Mouse (Mus musculus): ENCODE data around the gene Vsx1. TPM values are rescaled to one million over a fixed set of nuclear protein-coding genes. Genes with fewer than 3 reads are reported as not detected.

Gene Vsx1
- polyA plus RNA-seq, 1 experiment, result 0.57 TPM

GRCm38 (mm10) chr2:150669454-150670045 lies 19.6 kb downstream of the Vsx1 start:
- no peak overlapping the region for H3K4me3 ChIP-seq (ENCODE audit: low read depth, low read length)
- peaks cover 2% of the 10 kb centered on the region for H3K4me1 ChIP-seq (ENCODE audit: control insufficient read depth, insufficient read depth, low read length)
- H3K9ac ChIP-seq (ENCODE audit: low read depth, poor library complexity, severe bottlenecking), result no peak overlapping the region
- H3K9me3 ChIP-seq (replicated peaks; ENCODE audit: control insufficient read depth, insufficient read depth, low read length, poor library complexity, severe bottlenecking), result no peaks in the 10 kb centered on the region
- TF ChIP-seq POLR2A (IDR thresholded peaks at IDR 0.05; ENCODE audit: insufficient read depth, low read length) (no peak), CTCF (IDR thresholded peaks at IDR 0.05; ENCODE audit: low read depth, low read length) (no peak), EP300 (IDR thresholded peaks at IDR 0.05; ENCODE audit: insufficient read depth, low read depth, low read length) (no peak)
- H3K36me3 ChIP-seq (ENCODE audit: control insufficient read depth, insufficient read depth, low read length, poor library complexity, severe bottlenecking), result no peaks in the 10 kb centered on the region
- H3K27me3 ChIP-seq (ENCODE audit: control insufficient read depth, insufficient read depth, low read length, poor library complexity, severe bottlenecking), result no peaks in the 10 kb centered on the region
- H3K27ac ChIP-seq (ENCODE audit: insufficient read depth, low read length), result no peak overlapping the region

- Histone ChIP-seq H3K4me1 (ENCODE audit: control insufficient read depth, insufficient read depth, low read length) (peaks cover 2% of the 10 kb centered on the region), H3K9ac (ENCODE audit: low read depth, poor library complexity, severe bottlenecking) (no peak overlapping the region), H3K9me3 (replicated peaks; ENCODE audit: control insufficient read depth, insufficient read depth, low read length, poor library complexity, severe bottlenecking) (no peaks in the 10 kb centered on the region), H3K27me3 (ENCODE audit: control insufficient read depth, insufficient read depth, low read length, poor library complexity, severe bottlenecking) (no peaks in the 10 kb centered on the region), H3K4me3 (ENCODE audit: low read depth, low read length) (no peak overlapping the region), H3K27ac (ENCODE audit: insufficient read depth, low read length) (no peak overlapping the region), H3K36me3 (ENCODE audit: control insufficient read depth, insufficient read depth, low read length, poor library complexity, severe bottlenecking) (no peaks in the 10 kb centered on the region)
- TF ChIP-seq EP300 (IDR thresholded peaks at IDR 0.05; ENCODE audit: insufficient read depth, low read depth, low read length) (no peak), POLR2A (IDR thresholded peaks at IDR 0.05; ENCODE audit: insufficient read depth, low read length) (no peak), CTCF (IDR thresholded peaks at IDR 0.05; ENCODE audit: low read depth, low read length) (no peak)
These were observed 20.2 kb downstream of the Vsx1 start for GRCm38 (mm10) chr2:150668956-150669355.

GRCm38 (mm10) chr2:150667820-150668766 lies 21.1 kb downstream of the Vsx1 start, which contains the start of gene Acss1:
Acss1 (minus strand) TSS chr2:150668500.
- Histone ChIP-seq H3K27me3 (ENCODE audit: control insufficient read depth, insufficient read depth, low read length, poor library complexity, severe bottlenecking) (no peaks in the 10 kb centered on the region), H3K4me3 (ENCODE audit: low read depth, low read length) (peak within 1 kb of the TSS; percentile 70), H3K27ac (ENCODE audit: insufficient read depth, low read length) (no peak within 1 kb of the TSS), H3K4me1 (ENCODE audit: control insufficient read depth, insufficient read depth, low read length) (peaks cover 2% of the 10 kb centered on the region), H3K9ac (ENCODE audit: low read depth, poor library complexity, severe bottlenecking) (peak within 1 kb of the TSS; percentile 52), H3K36me3 (ENCODE audit: control insufficient read depth, insufficient read depth, low read length, poor library complexity, severe bottlenecking) (no peaks in the 10 kb centered on the region), H3K9me3 (replicated peaks; ENCODE audit: control insufficient read depth, insufficient read depth, low read length, poor library complexity, severe bottlenecking) (no peaks in the 10 kb centered on the region)
- TF ChIP-seq POLR2A (IDR thresholded peaks at IDR 0.05; ENCODE audit: insufficient read depth, low read length) (no peak), CTCF (IDR thresholded peaks at IDR 0.05; ENCODE audit: low read depth, low read length) (no peak), EP300 (IDR thresholded peaks at IDR 0.05; ENCODE audit: insufficient read depth, low read depth, low read length) (no peak)

GRCm38 (mm10) chr2:150667065-150667819 lies 21.9 kb downstream of the Vsx1 start:
- no peak overlapping the region for H3K27ac ChIP-seq (ENCODE audit: insufficient read depth, low read length)
- H3K9ac ChIP-seq (ENCODE audit: low read depth, poor library complexity, severe bottlenecking), result peak overlapping the region; percentile 52; the same call in 1 of the 2 replicates
- TF ChIP-seq CTCF (IDR thresholded peaks at IDR 0.05; ENCODE audit: low read depth, low read length), result no peak
- no peak for TF ChIP-seq POLR2A (IDR thresholded peaks at IDR 0.05; ENCODE audit: insufficient read depth, low read length)
- TF ChIP-seq EP300 (IDR thresholded peaks at IDR 0.05; ENCODE audit: insufficient read depth, low read depth, low read length), result no peak

GRCm38 (mm10) chr2:150666723-150667064 lies 22.5 kb downstream of the Vsx1 start:
- peaks cover 2% of the 10 kb centered on the region for H3K4me1 ChIP-seq (ENCODE audit: control insufficient read depth, insufficient read depth, low read length)
- no peaks in the 10 kb centered on the region for H3K9me3 ChIP-seq (replicated peaks; ENCODE audit: control insufficient read depth, insufficient read depth, low read length, poor library complexity, severe bottlenecking)
- H3K27me3 ChIP-seq (ENCODE audit: control insufficient read depth, insufficient read depth, low read length, poor library complexity, severe bottlenecking), result no peaks in the 10 kb centered on the region
- H3K9ac ChIP-seq (ENCODE audit: low read depth, poor library complexity, severe bottlenecking), result no peak overlapping the region
- H3K27ac ChIP-seq (ENCODE audit: insufficient read depth, low read length), result no peak overlapping the region
- no peak for TF ChIP-seq POLR2A (IDR thresholded peaks at IDR 0.05; ENCODE audit: insufficient read depth, low read length)
- no peak for TF ChIP-seq EP300 (IDR thresholded peaks at IDR 0.05; ENCODE audit: insufficient read depth, low read depth, low read length)
- TF ChIP-seq CTCF (IDR thresholded peaks at IDR 0.05; ENCODE audit: low read depth, low read length), result no peak
- H3K36me3 ChIP-seq (ENCODE audit: control insufficient read depth, insufficient read depth, low read length, poor library complexity, severe bottlenecking), result no peaks in the 10 kb centered on the region
- H3K4me3 ChIP-seq (ENCODE audit: low read depth, low read length), result peak overlapping the region; percentile 70; the same call in 1 of the 2 replicates

More at GRCm38 (mm10) chr2:150667065-150667819, 21.9 kb downstream of the Vsx1 start:
- H3K4me1 ChIP-seq (ENCODE audit: control insufficient read depth, insufficient read depth, low read length), result peaks cover 2% of the 10 kb centered on the region
- H3K36me3 ChIP-seq (ENCODE audit: control insufficient read depth, insufficient read depth, low read length, poor library complexity, severe bottlenecking), result no peaks in the 10 kb centered on the region
- no peaks in the 10 kb centered on the region for H3K27me3 ChIP-seq (ENCODE audit: control insufficient read depth, insufficient read depth, low read length, poor library complexity, severe bottlenecking)
- H3K4me3 ChIP-seq (ENCODE audit: low read depth, low read length), result peak overlapping the region; percentile 70
- no peaks in the 10 kb centered on the region for H3K9me3 ChIP-seq (replicated peaks; ENCODE audit: control insufficient read depth, insufficient read depth, low read length, poor library complexity, severe bottlenecking)

Data from ES-Bruce4 (cell line).